Mouse (Mus musculus) lung, postnatal 14 days (tissue): Measurements from ENCODE around the gene Baiap2.

ENCODE experiments used
- DNase-seq: peaks from one replicate; pipeline ENCODE4 v3.0.0; 2021

Baiap2 gene

DNA sequence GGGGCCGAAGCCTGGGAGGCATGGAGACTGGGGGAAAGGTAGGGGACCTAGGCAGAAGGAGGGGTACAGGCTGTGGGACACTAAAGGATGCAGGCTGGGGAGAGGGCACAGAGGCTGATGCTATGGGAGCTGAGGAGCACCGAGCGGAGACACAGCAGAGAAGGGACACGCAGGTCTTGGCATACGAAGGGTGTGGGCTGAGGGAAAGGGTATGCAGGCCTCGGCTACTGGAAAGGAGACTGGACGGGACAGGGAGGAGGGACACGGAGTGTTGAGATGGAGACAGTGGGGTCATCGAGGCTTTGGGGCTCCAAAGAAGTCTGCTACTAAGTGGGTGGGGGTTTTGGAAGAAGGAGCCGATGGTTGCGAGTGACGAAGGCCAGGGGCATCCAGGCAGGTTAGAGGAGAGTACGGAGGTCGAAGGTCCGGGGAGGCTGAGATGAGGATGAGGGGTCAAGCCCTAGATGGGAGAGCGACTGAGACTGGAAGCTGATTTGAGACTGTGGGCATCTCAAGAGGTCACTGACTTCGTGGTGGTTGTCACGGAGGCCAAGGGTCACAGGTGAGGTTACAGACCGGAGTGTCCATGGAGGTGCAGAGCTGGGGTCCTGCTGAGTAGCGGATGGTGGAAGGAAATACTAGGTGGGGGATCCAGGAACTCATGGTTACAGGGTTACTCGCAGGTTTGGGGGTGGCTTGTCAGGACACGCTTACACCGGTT is 105.1 kb downstream of the Baiap2 start:
- no peak for DNase-seq

GRCm38 (mm10) chr11:120048252-120048556 is 105.6 kb downstream of the Baiap2 start:
- DNase-seq, result no peak

DNA sequence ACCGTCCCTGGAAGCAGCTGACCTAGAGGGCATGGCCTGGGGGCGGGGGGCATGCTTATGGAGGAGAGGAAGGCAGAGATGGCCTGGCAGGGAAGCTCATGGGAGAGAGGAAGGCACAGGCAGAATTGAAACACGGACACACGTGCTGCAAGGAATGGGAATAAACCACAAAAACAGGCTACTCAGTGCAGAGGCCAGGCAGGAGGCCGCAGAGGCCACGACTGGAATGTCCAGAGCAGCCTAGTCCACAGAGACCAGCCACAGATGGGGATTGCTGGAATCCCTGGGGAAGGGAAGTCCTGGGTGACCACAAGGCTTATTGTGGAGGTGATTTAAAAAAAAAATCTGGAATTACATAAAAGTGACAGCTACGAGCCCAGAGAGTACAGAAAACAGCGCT is 106.5 kb downstream of the Baiap2 start:
- DNase-seq, result no peak

- no peak for DNase-seq
Measured at GRCm38 (mm10) chr11:120051124-120051811, 108.7 kb downstream of the Baiap2 start.

DNA sequence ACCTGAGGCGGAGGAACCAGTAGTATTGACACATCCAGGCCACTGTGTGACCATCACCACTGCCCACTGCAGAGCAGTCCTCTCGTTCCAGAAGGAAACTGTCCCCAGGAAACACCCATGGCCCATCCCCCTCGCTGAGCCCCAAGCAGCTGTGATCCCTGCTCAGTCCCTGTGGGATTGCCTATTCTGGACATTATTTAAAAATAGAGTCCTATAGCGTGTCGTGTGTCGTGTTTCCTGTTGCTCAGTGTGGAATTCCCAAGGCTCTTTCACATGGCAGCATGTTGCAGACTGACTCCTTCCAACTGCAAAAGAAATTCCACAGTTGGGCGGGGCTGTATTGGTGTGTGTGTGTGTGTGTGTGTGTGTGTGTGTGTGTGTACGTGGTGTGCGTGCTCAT is 109.7 kb downstream of the Baiap2 start:
- no peak for DNase-seq

- no peak for DNase-seq
Measured at GRCm38 (mm10) chr11:120053846-120054245, 111.3 kb downstream of the Baiap2 start.

DNA sequence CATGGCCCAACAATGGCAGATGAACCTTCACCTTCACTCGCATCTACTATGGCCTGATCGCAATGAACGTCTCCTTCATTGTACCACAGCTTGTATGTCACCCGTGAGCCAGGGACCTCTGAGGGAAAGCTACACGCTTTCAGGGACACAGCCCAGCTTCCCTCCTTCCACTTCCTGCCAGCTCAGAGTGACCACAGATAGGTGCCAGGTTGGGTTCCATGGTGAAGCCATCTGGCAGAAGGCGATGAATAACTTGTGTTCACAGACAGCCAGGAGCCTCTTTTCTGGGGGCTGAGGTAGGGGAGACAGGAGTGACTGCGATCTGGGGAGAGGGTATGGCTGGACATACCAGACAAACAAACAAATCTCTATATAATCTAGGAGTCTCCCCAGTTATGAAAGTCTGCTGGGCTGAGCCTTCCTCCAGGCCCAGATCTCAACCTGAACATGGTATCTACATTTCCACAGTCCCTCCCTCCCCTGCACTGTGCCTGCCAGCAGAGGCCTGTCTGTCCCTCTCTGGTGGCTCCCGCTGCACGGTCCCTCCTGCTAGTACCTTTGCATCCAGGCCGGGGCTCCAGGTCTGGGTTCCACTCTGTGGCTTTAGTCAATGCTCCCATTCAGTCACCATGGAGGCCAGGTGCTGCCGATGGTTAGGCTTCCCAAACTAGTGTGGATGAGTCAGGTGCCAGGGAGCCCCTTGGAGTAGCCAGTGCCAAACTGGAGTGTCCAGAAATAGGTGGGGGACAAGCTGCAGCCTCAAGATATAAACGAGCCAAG is 113.6 kb downstream of the Baiap2 start:
- no peak for DNase-seq
